Mouse (Mus musculus): ENCODE results near the gene Myadml2. TPM values are rescaled to one million over a fixed set of nuclear protein-coding genes. Genes with fewer than 3 reads are reported as not detected.

Myadml2 gene
- total and polyA plus RNA-seq, 2 experiments from 2014 or later = 1.5 to 3.2 TPM

- DNase-seq (no peak), ATAC-seq (peak; percentile 12; the same call in 1 of the 2 replicates)
- no peak for TF ChIP-seq CTCF (IDR thresholded peaks at IDR 0.05; ENCODE audit: low read depth)
- no peaks in the 10 kb centered on the region for H3K27me3 ChIP-seq (ENCODE audit: insufficient read depth, low read length)
- H3K27ac ChIP-seq (ENCODE audit: low read depth, low read length) = peak within 1 kb of the TSS; percentile 83
- no peaks in the 10 kb centered on the region for H3K9me3 ChIP-seq (ENCODE audit: low read length)
- peak within 1 kb of the TSS; percentile 94 for H3K4me2 ChIP-seq (ENCODE audit: low read depth)
- H3K9ac ChIP-seq = peak within 1 kb of the TSS; percentile 76
- H3K36me3 ChIP-seq (ENCODE audit: insufficient read depth) = peaks cover 50% of the 10 kb centered on the region
- peak within 1 kb of the TSS; percentile 87 for H3K4me3 ChIP-seq (ENCODE audit: low read depth, low read length)
- H3K4me1 ChIP-seq (ENCODE audit: insufficient read depth) = peaks cover 5% of the 10 kb centered on the region
- WGBS = 20% methylated on average over 5 of the region's 5 CpGs
Observed at GRCm38 (mm10) chr11:120625152-120625775, 22.7 kb downstream of the Myadml2 start, which contains the start of gene Sirt7. Gene Sirt7 (minus strand): TSS chr11:120625240.

GRCm38 (mm10) chr11:120624680-120625111, 23.3 kb downstream of the Myadml2 start:
- under 1% methylated on average over 53 of the region's 53 CpGs for WGBS
- Histone ChIP-seq H3K27ac (ENCODE audit: low read depth, low read length) (peak overlapping the region; percentile 83), H3K4me3 (ENCODE audit: low read depth, low read length) (peak overlapping the region; percentile 87), H3K27me3 (ENCODE audit: insufficient read depth, low read length) (no peaks in the 10 kb centered on the region), H3K9ac (peak overlapping the region; percentile 76), H3K9me3 (ENCODE audit: low read length) (no peaks in the 10 kb centered on the region), H3K4me2 (ENCODE audit: low read depth) (peak overlapping the region; percentile 94), H3K36me3 (ENCODE audit: insufficient read depth) (peaks cover 55% of the 10 kb centered on the region), H3K4me1 (ENCODE audit: insufficient read depth) (peaks cover 5% of the 10 kb centered on the region)
- DNase-seq = peak; percentile 92
- TF ChIP-seq CTCF (IDR thresholded peaks at IDR 0.05; ENCODE audit: low read depth) = no peak
- peak; percentile 95 for ATAC-seq

- Histone ChIP-seq H3K9me3 (ENCODE audit: low read length) (no peaks in the 10 kb centered on the region), H3K4me3 (ENCODE audit: low read depth, low read length) (peak overlapping the region; percentile 87), H3K36me3 (ENCODE audit: insufficient read depth) (peaks cover 52% of the 10 kb centered on the region), H3K27me3 (ENCODE audit: insufficient read depth, low read length) (no peaks in the 10 kb centered on the region), H3K9ac (peak overlapping the region; percentile 76), H3K4me2 (ENCODE audit: low read depth) (peak overlapping the region; percentile 94), H3K27ac (ENCODE audit: low read depth, low read length) (peak overlapping the region; percentile 83), H3K4me1 (ENCODE audit: insufficient read depth) (peaks cover 5% of the 10 kb centered on the region)
- ATAC-seq (peak; percentile 79), DNase-seq (peak; percentile 46)
- peak; percentile 69 for TF ChIP-seq CTCF (IDR thresholded peaks at IDR 0.05; ENCODE audit: low read depth)
- 13% methylated on average over 30 of the region's 30 CpGs for WGBS
Observed at GRCm38 (mm10) chr11:120623961-120624679, 23.8 kb downstream of the Myadml2 start.

- WGBS = 90% methylated on average over 6 of the region's 6 CpGs
Observed at GRCm38 (mm10) chr11:120622805-120623204, 25.2 kb downstream of the Myadml2 start.

GRCm38 (mm10) chr11:120620195-120620594, 27.8 kb downstream of the Myadml2 start:
- Histone ChIP-seq H3K4me3 (ENCODE audit: low read depth, low read length) (no peak overlapping the region), H3K27me3 (ENCODE audit: insufficient read depth, low read length) (no peaks in the 10 kb centered on the region), H3K36me3 (ENCODE audit: insufficient read depth) (peaks cover 49% of the 10 kb centered on the region), H3K27ac (ENCODE audit: low read depth, low read length) (no peak overlapping the region), H3K9ac (no peak overlapping the region), H3K4me1 (ENCODE audit: insufficient read depth) (peaks cover 11% of the 10 kb centered on the region), H3K9me3 (ENCODE audit: low read length) (no peaks in the 10 kb centered on the region), H3K4me2 (ENCODE audit: low read depth) (no peak overlapping the region)
- ATAC-seq (no peak), DNase-seq (no peak)
- no peak for TF ChIP-seq CTCF (IDR thresholded peaks at IDR 0.05; ENCODE audit: low read depth)
- 92% methylated on average over 14 of the region's 14 CpGs for WGBS

More at GRCm38 (mm10) chr11:120622805-120623204, 25.2 kb downstream of the Myadml2 start:
- TF ChIP-seq CTCF (IDR thresholded peaks at IDR 0.05; ENCODE audit: low read depth) = no peak
- H3K27ac ChIP-seq (ENCODE audit: low read depth, low read length) = no peak overlapping the region
- H3K4me2 ChIP-seq (ENCODE audit: low read depth) = no peak overlapping the region
- H3K27me3 ChIP-seq (ENCODE audit: insufficient read depth, low read length) = no peaks in the 10 kb centered on the region
- peaks cover 5% of the 10 kb centered on the region for H3K4me1 ChIP-seq (ENCODE audit: insufficient read depth)
- H3K9ac ChIP-seq = no peak overlapping the region
- H3K4me3 ChIP-seq (ENCODE audit: low read depth, low read length) = no peak overlapping the region
- ATAC-seq = no peak
- no peaks in the 10 kb centered on the region for H3K9me3 ChIP-seq (ENCODE audit: low read length)
- no peak for DNase-seq
- peaks cover 56% of the 10 kb centered on the region for H3K36me3 ChIP-seq (ENCODE audit: insufficient read depth)

GRCm38 (mm10) chr11:120618619-120619535, 29.1 kb downstream of the Myadml2 start:
- ATAC-seq = no peak
- DNase-seq = no peak
- no peak overlapping the region for H3K4me2 ChIP-seq (ENCODE audit: low read depth)
- H3K4me3 ChIP-seq (ENCODE audit: low read depth, low read length) = no peak overlapping the region
- no peaks in the 10 kb centered on the region for H3K27me3 ChIP-seq (ENCODE audit: insufficient read depth, low read length)
- peaks cover 55% of the 10 kb centered on the region for H3K36me3 ChIP-seq (ENCODE audit: insufficient read depth)
- WGBS = 95% methylated on average over 25 of the region's 25 CpGs
- H3K4me1 ChIP-seq (ENCODE audit: insufficient read depth) = peaks cover 9% of the 10 kb centered on the region
- no peak for TF ChIP-seq CTCF (IDR thresholded peaks at IDR 0.05; ENCODE audit: low read depth)
- H3K9me3 ChIP-seq (ENCODE audit: low read length) = no peaks in the 10 kb centered on the region
- no peak overlapping the region for H3K9ac ChIP-seq
- H3K27ac ChIP-seq (ENCODE audit: low read depth, low read length) = peak overlapping the region; percentile 23; the same call in 1 of the 2 replicates
